Mouse (Mus musculus): ENCODE data around the gene Arhgap21.

Gene Arhgap21

DNA sequence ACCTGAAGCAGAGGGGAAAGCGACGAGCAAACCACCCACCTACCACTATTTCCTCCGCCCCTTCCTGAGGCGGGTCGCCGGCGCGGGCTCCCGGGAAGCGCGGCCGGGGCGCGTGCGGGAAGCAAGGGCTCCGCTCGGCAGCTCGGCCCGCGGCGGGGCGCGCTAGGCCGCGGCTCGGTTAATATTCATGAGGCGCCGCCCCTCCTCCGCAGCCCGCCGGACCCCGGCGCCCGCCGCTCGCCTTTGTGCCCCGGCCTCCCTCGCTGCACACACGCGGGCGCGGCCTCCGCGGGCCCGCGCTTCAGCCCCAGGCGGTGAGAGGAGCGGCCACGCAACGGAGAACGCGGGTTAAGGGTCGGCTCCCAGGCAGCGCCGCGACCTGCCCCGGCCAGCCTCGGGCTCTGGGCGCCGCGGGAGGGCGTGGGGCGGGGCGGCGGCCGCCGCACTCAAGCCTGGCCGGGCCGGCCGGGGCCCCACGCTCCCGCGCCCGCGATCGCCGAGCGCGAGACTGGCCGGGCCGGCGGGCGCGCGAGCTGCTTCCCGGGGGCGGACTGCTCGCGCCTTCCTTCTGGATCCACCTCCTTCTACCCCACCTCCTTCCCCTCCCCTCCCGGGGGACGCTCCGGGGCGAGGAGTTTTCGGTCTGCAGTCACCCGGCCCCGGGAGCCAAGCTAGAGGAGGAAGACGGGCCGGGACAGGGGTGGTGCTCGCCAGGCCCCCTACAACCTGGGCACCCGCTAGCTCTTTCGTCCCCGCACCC is at the start of gene Arhgap21:
Arhgap21 (minus strand) TSS at position 441 of the 760 bp plus-strand sequence.
- peak; percentile 61 to 72 for DNase-seq (ENCODE audit: low spot score in 2 of 2)

- no peak for DNase-seq (ENCODE audit: low spot score in 2 of 2)
These were observed 47.9 kb upstream of the Arhgap21 start for GRCm38 (mm10) chr2:21016589-21016988.

- no peak for DNase-seq (ENCODE audit: low spot score in 2 of 2)
These were observed 42.2 kb upstream of the Arhgap21 start for GRCm38 (mm10) chr2:21010806-21011397.

GRCm38 (mm10) chr2:21010219-21010618 is 41.5 kb upstream of the Arhgap21 start:
- no peak for DNase-seq (ENCODE audit: low spot score in 2 of 2)

DNA sequence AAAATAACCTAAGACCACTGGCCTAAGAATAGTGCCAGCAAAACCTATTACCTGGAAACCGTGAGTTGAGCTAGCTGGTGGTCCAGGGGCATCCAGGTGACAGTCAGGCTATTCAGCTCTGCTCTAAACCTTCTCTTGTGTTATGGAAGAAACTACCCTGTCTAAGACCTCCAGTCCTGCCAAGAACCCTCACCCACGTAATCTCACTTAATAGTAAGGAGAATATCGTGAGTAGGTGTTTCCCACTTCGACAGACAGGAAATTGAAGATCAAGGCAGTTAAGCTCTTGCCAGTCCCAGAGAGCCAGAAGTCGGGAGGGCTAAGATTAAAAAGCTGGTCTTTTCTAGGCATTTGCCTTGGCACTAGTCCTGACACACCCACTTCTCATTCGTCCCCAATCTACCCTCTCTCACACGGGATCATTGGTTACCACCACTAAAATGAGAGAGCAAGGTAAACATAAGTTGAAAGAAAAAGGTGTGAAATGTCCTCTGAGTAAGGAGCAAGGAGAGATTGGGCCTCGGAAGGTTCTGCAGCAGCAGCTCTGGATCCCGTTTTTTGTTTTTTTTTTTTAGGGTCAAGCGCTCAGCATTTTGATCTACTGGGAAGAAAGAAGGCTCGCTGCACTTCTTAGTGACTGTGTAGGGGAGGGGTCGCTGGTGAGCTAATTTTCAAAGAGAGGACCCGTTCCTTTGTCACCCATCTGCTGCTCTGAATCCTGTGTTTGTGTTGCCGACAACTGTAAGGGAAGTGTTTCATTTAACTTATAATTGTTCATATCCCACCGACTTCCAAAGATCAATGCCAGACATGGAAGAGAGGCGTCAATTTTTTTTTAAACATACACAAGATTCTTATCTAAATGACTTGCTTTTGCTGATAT is 40.8 kb upstream of the Arhgap21 start:
- no peak for DNase-seq (ENCODE audit: low spot score in 2 of 2)

- DNase-seq (ENCODE audit: low spot score in 2 of 2), result peak; percentile 22 to 53
These were observed 33.9 kb upstream of the Arhgap21 start for GRCm38 (mm10) chr2:21002538-21002937.

DNA sequence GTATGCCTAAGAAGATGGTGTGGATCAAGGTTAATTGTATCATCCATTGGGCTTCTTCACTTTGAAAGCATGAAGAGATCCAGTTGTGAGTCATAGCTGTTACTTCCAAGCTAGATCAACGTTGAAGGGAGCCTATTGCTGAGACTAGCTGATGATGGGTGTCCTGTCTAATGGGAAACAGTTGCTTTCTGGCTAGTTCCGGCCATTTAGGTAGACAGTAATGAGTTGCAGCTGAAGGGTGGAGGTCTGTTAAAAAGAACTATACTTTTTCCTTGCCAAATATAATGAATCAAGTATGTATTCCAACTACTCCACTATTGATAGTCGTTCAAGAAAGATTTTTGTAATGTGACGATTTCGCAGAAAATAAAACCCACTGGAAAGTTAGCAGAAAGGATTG is 32.5 kb upstream of the Arhgap21 start:
- DNase-seq (ENCODE audit: low spot score in 2 of 2), result no peak

- no peak for DNase-seq (ENCODE audit: low spot score in 2 of 2)
These were observed 26.9 kb upstream of the Arhgap21 start for GRCm38 (mm10) chr2:20995547-20995946.

DNA sequence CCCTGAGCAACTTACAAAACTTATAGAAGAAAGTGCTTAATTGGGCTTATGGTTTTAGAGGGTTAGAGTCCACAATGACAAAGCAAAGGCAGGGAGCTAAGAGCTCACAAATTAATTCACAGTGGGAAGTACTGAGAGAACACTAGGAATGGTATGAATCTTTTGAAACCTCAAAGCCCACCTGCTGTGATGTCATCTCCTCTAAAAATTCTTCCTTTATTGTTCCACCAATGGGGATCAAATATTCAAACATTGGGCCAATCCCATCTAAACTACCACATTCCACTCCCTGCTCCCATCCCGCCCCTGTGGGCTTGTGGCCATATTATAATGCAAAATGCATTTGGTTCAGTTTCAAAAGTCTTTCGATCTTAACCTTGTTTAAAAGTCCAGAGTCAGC is 22.8 kb upstream of the Arhgap21 start:
- DNase-seq (ENCODE audit: low spot score in 2 of 2), result no peak

DNA sequence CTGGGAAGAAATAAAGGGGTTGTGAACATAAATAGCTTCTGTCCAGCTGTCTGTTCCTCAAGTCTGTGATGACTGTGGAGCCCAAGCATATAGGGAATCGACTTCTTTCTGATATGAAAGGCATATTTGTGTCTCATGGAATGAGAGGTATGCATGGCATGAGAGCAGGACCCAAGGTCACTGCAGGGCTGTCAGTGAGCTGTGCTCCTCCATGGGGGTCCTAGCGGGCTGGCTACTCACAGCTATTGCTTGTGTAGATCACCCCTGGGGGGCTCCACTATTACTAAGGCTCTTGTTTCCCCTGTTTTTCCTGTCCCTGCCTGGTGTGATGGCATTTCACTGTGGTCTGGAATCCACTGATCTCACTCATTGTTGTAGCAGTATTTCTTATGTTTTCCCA is 22.2 kb upstream of the Arhgap21 start:
- no peak for DNase-seq (ENCODE audit: low spot score in 2 of 2)

- no peak for DNase-seq (ENCODE audit: low spot score in 2 of 2)
These were observed 21.4 kb upstream of the Arhgap21 start for GRCm38 (mm10) chr2:20990056-20990455.

DNA sequence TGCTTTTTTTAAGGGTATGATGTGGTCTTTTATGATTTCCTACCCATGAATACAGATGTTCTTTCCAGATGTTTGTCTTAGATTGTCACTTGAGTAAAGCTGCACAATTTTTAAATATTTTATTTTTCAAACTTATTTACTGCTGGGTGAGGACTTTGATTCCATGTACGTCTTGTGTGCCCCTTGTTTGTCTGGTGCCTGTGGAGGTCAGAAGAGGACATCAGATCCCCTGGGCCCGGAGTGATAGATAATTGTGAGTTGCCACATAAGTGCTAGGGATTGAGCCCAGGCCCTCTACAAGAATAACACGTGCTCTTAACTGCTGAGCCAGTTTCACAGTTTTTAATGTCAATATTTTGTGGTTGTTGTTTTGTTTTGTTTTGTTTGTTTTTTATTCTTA is 19.1 kb upstream of the Arhgap21 start:
- no peak for DNase-seq (ENCODE audit: low spot score in 2 of 2)

DNA sequence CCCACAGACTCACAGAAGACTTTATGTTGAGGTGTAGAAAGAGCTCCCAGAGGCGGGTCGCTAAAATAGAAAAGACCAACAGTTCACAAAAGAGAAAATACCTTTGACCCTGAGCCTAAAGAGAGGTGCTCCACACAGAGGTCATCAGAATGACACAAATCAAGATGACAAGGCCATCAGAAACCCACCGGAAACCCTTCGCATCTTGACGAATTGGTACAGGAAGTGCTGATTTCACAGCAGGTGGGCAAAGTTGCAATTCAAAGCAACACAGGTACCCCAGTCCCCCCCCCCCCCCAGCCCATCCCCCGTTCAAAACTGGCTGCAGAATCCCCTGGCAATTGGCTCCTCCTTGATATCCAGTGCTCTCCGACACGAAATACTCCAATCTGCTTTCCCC is 10.0 kb upstream of the Arhgap21 start:
- no peak for DNase-seq (ENCODE audit: low spot score in 2 of 2)

- DNase-seq (ENCODE audit: low spot score in 2 of 2), result no peak
These were observed 8.4 kb upstream of the Arhgap21 start for GRCm38 (mm10) chr2:20977051-20977450.

DNA sequence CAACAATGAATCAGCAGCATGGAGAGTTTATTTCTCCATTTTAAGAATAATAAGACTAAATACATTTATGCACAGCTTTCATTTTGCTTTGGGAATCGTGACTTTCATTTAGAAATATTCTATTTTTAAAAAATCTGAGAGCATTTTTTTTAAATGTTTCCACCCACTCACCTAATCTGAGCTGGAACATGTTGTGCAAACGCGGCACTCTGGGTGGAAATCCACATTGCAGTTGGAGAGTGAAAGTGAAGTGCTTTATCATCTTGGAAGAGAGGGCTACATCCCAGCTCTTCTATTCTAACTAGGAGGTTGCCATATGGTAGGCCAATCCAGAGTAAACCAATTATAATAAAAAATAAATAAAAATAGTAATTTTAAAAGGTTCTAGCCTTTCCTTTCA is 4.8 kb upstream of the Arhgap21 start:
- peak in 1 of 2 experiments; percentile 52 for DNase-seq (ENCODE audit: low spot score in 2 of 2)

GRCm38 (mm10) chr2:20972180-20972579 is 3.5 kb upstream of the Arhgap21 start:
- DNase-seq (ENCODE audit: low spot score in 2 of 2), result no peak

DNA sequence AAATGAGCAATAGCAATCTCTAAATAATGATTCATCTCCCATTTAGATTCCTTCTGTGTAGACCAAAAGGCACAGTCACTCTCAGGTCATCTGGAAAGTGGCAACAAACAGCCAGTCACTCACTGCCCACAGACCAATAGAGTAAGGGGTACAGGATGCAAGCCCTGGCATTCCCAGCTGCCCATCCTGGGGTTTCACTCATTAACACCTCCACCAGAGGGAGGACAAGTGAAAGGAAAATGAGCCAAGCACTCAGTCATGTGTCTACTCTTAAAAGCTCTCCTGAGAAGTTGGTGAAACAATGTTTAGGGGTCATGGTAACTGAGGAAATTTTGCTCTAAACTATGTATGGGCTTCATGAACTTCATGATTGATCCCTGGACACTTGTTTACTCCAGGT is 2.9 kb upstream of the Arhgap21 start:
- DNase-seq (ENCODE audit: low spot score in 2 of 2), result no peak

DNA sequence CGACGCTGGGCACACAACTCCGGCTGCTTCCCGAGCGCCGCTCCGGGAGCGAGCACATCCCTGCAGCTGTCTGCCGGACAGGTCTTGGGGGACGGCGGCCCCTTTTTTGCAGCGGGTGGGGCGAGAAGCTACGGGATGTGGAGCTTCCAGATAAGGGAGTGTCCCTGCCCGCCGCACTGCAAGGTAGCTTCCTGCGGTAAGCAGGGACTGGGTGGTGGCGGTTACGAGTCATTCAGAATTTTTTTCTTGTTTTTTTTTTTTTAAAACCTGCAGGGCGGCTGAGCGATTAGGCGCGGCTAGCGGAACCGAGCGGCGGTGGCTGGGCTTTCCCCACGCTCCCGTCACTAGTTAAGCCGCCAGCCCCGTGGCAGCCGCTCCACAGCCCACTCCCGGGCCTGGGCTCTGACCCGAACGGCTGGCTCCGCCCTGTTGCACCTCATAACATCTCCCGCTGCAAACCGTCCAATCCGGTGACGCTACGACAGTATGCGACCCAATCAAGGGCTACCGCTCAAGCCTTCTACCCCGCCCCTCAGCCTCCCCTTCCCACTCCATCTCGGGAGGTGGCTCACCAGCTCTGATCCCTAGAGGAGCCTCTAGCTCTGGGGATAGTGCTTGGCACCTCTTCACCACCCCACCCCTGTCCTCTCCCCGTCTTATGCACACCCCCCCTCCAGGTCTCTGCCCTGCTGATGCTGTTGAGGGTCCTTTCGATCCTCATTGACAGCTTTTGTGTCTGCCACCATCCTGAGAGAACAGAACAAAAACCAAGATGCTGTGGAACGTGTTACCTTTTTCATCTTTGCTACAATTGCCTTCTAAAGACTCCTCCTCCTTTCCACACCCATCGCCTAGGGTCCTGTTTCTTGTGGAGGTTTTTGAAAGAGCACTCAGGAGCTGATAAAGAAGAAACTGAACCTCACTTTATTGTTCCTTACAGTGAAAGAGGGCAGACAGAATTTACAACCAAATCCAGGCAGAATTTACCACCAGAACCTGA is 820 bp upstream of the Arhgap21 start:
- peak; percentile 95 to 98 for DNase-seq (ENCODE audit: low spot score in 2 of 2)

DNA sequence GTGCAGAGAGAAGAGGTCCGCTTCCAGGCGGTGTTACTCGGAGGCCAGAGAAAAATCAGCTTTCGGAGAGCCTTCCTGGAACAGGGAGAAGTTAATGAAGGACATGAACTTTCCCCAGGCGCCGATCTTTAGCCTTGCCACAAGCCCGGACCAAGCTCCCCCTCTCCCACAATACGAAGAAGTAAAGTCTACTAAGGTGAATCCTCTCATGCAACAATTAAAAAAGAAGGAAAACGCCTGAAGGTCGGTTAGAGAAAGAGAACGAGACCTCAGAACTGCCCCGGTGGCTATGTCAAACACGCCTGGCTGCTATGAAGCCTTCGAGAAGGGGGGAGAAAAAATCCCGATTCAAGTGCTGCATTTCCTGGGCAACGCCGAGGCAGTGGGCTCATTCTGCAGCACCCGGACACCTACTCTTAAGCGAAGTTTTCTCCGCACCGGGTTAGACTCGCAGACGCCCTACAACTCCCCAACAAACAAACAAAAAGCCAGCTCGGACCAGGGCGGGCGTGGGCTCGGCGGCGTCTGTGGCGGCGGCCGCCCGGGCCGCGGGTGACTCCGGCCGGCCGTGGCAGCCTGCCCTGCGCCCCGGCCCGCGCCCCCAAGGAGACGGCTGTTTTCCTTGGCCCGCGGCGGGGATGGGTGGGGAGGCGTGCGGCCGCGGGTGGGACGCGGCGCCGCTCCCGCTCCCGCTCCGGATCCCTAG is 882 bp downstream of the Arhgap21 start:
- no peak for DNase-seq (ENCODE audit: low spot score in 2 of 2)

GRCm38 (mm10) chr2:20967101-20967645 is 1.5 kb downstream of the Arhgap21 start:
- DNase-seq (ENCODE audit: low spot score in 2 of 2), result no peak

Measured in right cerebral cortex, adult 2 months (tissue).